Comparison of ENCODE assay signal across 29 mouse cellular contexts in genomic region chr1:11570274-11570673, GRCm38 (mm10).
"Had no signal": no experiment of that assay in that cellular context is flagged by ENCODE, and none has a peak within 500 bp of the region (broad histone marks: within the 10 kb centered on the region; RNA-seq: fewer than 3 reads in every experiment).

No protein-coding gene starts in this region.

- H3K4me2 ChIP-seq: embryonic facial prominence, embryonic 12.5 days; embryonic facial prominence, embryonic 13.5 days; embryonic facial prominence, embryonic 15.5 days; forebrain, embryonic 12.5 days; forebrain, embryonic 13.5 days; forebrain, embryonic 15.5 days had no signal

- ATAC-seq: forebrain, embryonic 13.5 days; forebrain, embryonic 15.5 days; forebrain, embryonic 16.5 days; forebrain, postnatal 0 days had no signal

- H3K27me3 ChIP-seq: embryonic facial prominence, embryonic 12.5 days; embryonic facial prominence, embryonic 13.5 days; embryonic facial prominence, embryonic 15.5 days; forebrain, embryonic 12.5 days; forebrain, embryonic 13.5 days; forebrain, embryonic 15.5 days had no signal

- DNase-seq: cerebellum, adult 2 months; cerebellum, adult 8-10 months; cerebellum, adult 9-10 months; cerebellum, adult 9-11 months; cerebellum, postnatal 10 days; cerebellum, postnatal 14 days; cerebellum, postnatal 25 days; cerebellum, postnatal 36 days; embryo, embryonic 11 days; forebrain, postnatal 0 days; gastrocnemius, adult 2 months; gastrocnemius, postnatal 10 days; gastrocnemius, postnatal 14 days; gastrocnemius, postnatal 25 days; gastrocnemius, postnatal 36 days; heart, adult 11 months; heart, adult 18-20 months; heart, adult 2 months had no signal

- H3K4me1 ChIP-seq: embryonic facial prominence, embryonic 10.5 days; embryonic facial prominence, embryonic 12.5 days; embryonic facial prominence, embryonic 13.5 days; embryonic facial prominence, embryonic 15.5 days; forebrain, embryonic 10.5 days; forebrain, embryonic 12.5 days; forebrain, embryonic 13.5 days; forebrain, embryonic 15.5 days; heart, embryonic 10.5 days had no signal

- H3K9me3 ChIP-seq: embryonic facial prominence, embryonic 10.5 days; embryonic facial prominence, embryonic 12.5 days; embryonic facial prominence, embryonic 13.5 days; embryonic facial prominence, embryonic 15.5 days; forebrain, embryonic 10.5 days; forebrain, embryonic 12.5 days; forebrain, embryonic 13.5 days; forebrain, embryonic 15.5 days; heart, embryonic 10.5 days had no signal

- H3K9ac ChIP-seq: embryonic facial prominence, embryonic 12.5 days; embryonic facial prominence, embryonic 13.5 days; embryonic facial prominence, embryonic 15.5 days; forebrain, embryonic 12.5 days; forebrain, embryonic 13.5 days; forebrain, embryonic 15.5 days; forebrain, postnatal 0 days had no signal

- H3K27ac ChIP-seq: embryonic facial prominence, embryonic 10.5 days; embryonic facial prominence, embryonic 12.5 days; embryonic facial prominence, embryonic 13.5 days; embryonic facial prominence, embryonic 15.5 days; forebrain, embryonic 10.5 days; forebrain, embryonic 12.5 days; forebrain, embryonic 13.5 days; forebrain, embryonic 15.5 days; gastrocnemius, adult 2 months; heart, adult 2 months; heart, embryonic 10.5 days had no signal

- H3K36me3 ChIP-seq: embryonic facial prominence, embryonic 10.5 days; embryonic facial prominence, embryonic 12.5 days; embryonic facial prominence, embryonic 13.5 days; embryonic facial prominence, embryonic 15.5 days; forebrain, embryonic 10.5 days; forebrain, embryonic 12.5 days; forebrain, embryonic 15.5 days; heart, embryonic 10.5 days had no signal

- H3K4me3 ChIP-seq: embryonic facial prominence, embryonic 10.5 days; embryonic facial prominence, embryonic 12.5 days; embryonic facial prominence, embryonic 13.5 days; embryonic facial prominence, embryonic 15.5 days; erythroblast, embryonic 14.5 days; forebrain, embryonic 10.5 days; forebrain, embryonic 12.5 days; forebrain, embryonic 13.5 days; forebrain, embryonic 15.5 days; gastrocnemius, adult 2 months; heart, adult 2 months; heart, embryonic 10.5 days had no signal
